Mouse (Mus musculus) adrenal gland (tissue): ENCODE measurements around the gene Rapgef4.

Experiments
- intact Hi-C: fragments of 180-260 bp; cut with DNase I; formaldehyde crosslinking; loops from one replicate; pipeline ENCODE4 v1.15.1; 2025

Gene Rapgef4

DNA sequence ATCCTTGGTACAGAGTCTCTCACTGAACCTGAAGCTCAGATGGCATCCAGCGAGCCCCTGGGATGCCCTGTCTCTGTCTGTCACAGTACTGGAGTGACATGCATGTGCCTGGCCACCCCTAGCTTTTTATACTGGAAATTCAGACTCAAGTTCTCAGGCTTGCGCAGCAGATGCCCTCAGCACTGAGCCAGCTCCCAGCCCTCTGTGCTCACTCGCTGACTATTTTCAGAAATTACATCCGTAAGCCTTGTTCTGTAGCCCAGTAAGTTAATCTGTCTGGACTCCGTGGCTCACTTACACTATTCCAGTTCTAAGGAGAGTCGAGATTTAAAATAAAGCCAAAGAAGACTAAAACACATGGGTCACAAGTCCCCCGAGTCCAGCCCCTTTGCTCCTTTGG, 194.5 kb downstream of the Rapgef4 start:
- intact Hi-C loops: no loop called here

GRCm38 (mm10) chr2:72175971-72176370, 194.9 kb downstream of the Rapgef4 start:
- intact Hi-C loops: no loop called here

- intact Hi-C loops: no loop called here
Measured at GRCm38 (mm10) chr2:72177214-72178023, 196.4 kb downstream of the Rapgef4 start.

DNA sequence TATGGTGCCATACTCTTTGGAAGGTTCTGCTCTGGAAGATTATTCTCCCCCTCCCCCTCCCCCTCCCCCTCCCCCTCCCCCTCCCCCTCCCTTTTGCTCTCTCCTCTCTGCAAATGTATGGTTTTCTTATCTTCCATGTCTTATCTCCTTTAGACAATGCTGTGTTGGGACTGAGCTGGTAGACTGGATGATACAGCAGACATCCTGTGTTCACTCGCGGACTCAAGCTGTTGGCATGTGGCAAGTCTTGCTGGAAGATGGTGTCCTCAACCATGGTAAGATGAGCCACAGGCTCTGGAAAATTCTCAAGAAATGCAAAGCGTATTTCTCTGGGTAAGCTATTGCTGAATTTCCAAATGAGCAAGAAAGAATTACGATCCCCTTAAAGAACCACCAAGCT, 197.0 kb downstream of the Rapgef4 start:
- intact Hi-C loops: no loop called here

- intact Hi-C loops: no loop called here
Measured at GRCm38 (mm10) chr2:72178515-72178914, 197.5 kb downstream of the Rapgef4 start.

DNA sequence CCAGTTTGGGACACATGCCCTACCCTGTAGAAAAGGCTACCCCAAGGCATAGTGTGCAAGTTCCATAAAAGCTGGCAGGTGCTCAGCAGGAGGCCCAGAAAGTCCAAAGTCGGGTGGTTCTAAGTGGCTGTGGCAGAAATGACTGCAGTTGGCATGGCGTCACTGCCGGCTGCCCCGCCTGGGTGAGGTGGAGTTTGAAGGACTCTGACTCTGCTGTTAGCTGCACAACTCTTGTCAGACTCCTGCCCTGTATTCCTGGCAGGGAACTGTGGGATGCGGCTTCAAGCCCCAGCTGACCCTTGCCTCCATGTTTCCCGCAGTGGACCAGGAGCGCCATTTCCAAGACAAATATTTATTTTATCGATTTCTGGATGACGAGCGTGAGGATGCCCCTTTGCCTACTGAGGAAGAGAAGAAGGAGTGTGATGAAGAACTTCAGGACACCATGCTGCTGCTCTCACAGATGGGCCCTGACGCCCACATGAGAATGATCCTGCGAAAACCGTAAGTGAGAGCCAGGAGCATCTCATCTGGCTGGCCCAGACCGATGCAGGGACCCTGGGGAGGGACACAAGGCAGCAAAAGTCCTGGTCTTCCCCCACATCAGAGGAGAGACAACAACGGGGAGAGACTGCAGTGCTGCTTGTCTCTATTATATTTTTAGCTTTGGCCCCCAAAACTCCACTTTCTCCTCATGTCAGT, 198.7 kb downstream of the Rapgef4 start:
- intact Hi-C loops: no loop called here

GRCm38 (mm10) chr2:72181443-72181842, 200.4 kb downstream of the Rapgef4 start:
- intact Hi-C loops: no loop called here

GRCm38 (mm10) chr2:72183751-72184150, 202.7 kb downstream of the Rapgef4 start:
- intact Hi-C loops: no loop called here

DNA sequence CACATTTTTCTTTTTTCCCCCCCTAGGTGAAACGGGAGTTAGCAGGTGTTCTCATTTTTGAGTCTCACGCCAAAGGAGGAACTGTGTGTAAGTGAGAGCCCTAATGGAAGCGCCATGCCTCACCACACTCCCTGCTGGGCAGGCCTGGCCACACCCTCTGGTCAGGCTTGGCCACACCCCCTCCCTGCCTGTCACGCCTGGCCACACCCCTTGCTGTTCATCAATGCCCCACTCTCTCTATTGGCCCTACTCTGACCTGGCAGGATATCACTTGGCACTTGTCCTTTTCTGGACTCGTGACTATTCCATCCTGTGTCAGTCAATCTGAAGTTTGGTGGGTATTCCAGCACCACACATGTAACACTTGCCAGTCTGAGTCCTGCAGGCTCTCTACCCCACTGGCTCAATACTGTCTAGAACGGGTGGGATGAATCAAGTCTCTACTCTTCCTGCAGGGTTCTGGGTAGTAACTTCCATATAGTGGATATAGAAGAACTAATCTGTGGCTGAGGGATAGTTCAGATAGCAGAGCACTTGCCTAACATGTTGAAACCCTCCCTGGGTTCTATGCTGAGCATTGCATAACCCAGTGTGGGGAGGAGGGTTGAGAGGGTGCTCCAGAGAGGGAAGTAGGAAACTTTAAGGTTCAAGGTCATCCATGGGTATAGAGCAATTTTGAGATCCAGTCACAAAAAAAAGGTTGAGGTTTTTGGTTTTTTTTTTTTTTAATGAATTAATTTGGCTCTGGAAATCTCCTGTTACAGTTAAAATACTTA, 215.3 kb downstream of the Rapgef4 start:
- intact Hi-C loops: loop anchor here (2.0 to 5.0 kb wide), 2 partner anchors 99 to 152 kb away; no protein-coding TSS in a partner anchor

- intact Hi-C loops: loop anchor here (2.0 to 5.0 kb wide), 2 partner anchors 100 to 152 kb away; no protein-coding TSS in a partner anchor
Measured at GRCm38 (mm10) chr2:72197026-72197425, 216.0 kb downstream of the Rapgef4 start.

GRCm38 (mm10) chr2:72199451-72199850, 218.4 kb downstream of the Rapgef4 start:
- intact Hi-C loops: loop anchor here (5.0 kb wide), 1 partner anchor 102 kb away; no protein-coding TSS in a partner anchor

- intact Hi-C loops: no loop called here
Measured at GRCm38 (mm10) chr2:72201506-72201905, 220.5 kb downstream of the Rapgef4 start.

- intact Hi-C loops: no loop called here
Measured at GRCm38 (mm10) chr2:72202252-72202651, 221.2 kb downstream of the Rapgef4 start.

- intact Hi-C loops: no loop called here
Measured at GRCm38 (mm10) chr2:72203609-72204008, 222.6 kb downstream of the Rapgef4 start.

GRCm38 (mm10) chr2:72205869-72206268, 224.8 kb downstream of the Rapgef4 start:
- intact Hi-C loops: no loop called here

DNA sequence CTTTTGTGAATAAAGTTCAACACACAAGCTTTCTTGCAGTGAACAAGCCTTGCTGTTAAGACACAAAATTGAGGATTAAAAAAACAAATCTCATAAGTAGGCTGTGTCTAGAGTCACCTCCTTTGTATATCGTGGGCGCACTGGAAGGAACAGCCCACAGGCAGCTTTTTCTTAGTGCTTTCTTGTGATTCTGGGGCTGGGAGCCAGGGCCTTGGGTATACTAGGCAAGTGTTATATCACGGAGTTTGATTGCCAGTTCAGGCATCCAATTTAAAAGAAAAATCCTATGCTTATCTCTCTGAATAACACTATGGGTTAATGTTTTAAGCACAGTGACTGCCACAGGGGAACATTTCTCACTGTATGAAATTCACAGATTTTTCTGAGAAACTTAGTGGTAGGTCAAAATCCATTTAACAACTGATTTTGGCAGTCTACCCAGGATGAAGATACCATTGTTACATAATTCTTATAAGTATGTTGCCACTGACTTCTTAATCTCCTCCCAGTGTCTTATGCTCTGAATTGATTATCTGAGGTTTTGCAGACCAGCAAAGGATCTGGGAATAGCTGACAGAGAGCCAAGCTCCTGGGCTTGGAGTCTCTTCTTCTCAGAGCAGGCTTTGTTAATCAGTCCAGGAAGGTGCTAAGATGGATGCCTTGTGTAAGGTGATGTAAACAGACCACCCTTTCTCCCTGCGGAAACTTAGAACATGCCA, 225.6 kb downstream of the Rapgef4 start:
- intact Hi-C loops: no loop called here

- intact Hi-C loops: no loop called here
Measured at GRCm38 (mm10) chr2:72217336-72217735, 236.3 kb downstream of the Rapgef4 start.

- intact Hi-C loops: loop anchor here (5.0 kb wide), 1 partner anchor 183 kb away; no protein-coding TSS in a partner anchor
Measured at GRCm38 (mm10) chr2:72219921-72220320, 238.9 kb downstream of the Rapgef4 start.

DNA sequence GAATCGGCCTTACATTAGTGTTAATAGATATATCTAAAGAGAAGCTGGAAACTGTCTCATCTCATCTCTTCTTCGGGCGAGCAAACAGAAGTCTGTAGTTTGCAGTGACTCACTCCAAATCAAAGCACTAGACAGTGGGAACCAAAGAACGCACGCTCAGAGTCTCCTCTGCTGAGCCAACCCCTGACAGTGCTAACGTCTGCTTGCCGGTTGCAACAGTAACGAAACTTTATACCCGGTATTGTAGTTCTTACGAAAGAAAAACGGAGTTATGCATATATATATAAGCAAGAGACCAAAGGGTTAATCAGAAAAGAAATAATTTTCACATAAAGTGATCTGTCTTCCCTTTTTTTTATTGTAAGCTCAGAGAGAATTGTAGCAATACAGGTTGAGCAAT, 240.2 kb downstream of the Rapgef4 start:
- intact Hi-C loops: loop anchor here (5.0 kb wide), 1 partner anchor 184 kb away; no protein-coding TSS in a partner anchor

DNA sequence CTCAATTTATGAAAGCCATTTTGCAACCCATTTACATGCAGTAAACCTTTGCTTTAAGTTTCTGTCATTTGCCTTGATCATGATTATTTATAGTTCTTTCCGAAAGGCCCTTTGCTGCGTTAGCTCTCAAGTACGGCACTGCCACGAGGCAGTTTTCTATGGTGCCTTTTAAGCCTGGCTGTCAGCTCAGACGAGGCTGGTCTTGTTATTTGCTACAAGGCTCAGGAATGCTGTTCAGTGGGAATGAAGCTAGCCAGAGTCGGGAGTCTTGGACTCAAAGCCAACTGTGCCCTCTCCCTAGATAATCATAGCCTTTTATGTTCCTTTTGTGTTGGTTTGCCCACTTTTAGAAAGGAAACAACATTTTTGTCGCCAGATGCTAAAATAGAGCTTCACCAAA, 240.7 kb downstream of the Rapgef4 start:
- intact Hi-C loops: loop anchor here (5.0 kb wide), 1 partner anchor 184 kb away; no protein-coding TSS in a partner anchor

- intact Hi-C loops: loop anchor here (5.0 kb wide), 1 partner anchor 185 kb away; no protein-coding TSS in a partner anchor
Measured at GRCm38 (mm10) chr2:72222276-72222675, 241.2 kb downstream of the Rapgef4 start.
